Mouse (Mus musculus) liver, embryonic 15.5 days (tissue): ENCODE results near the gene Gm43738. TPM values are rescaled to one million over a fixed set of nuclear protein-coding genes. Genes with fewer than 3 reads are reported as not detected.
A peak's percentile ranks its signal among the peaks of the same experiment; 100 is the strongest.

Source experiments
- ATAC-seq: fragments of 200-750 bp; cut with Nextera tagmentation; 2 replicates; pipeline ENCODE4 v1.8.0; 2017; ENCODE audit warnings: moderate number of reproducible peaks, mild to moderate bottlenecking, moderate library complexity; ENCODE audit not compliant: insufficient read depth
- H3K27ac ChIP-seq: fragments of 300-500 bp; sonication (generic); replicated peaks from 2 replicates; pipeline ENCODE4 v1.5.1; 2015; ENCODE audit warnings: mild to moderate bottlenecking, inconsistent platforms
- H3K27me3 ChIP-seq: fragments of 300-500 bp; sonication (generic); 2 replicates; pipeline ENCODE4 v1.6.1; 2015; ENCODE audit warnings: mild to moderate bottlenecking, inconsistent platforms
- H3K36me3 ChIP-seq: fragments of 300-500 bp; sonication (generic); replicated peaks from 2 replicates; pipeline ENCODE4 v1.6.1; 2015; ENCODE audit warnings: moderate library complexity, mild to moderate bottlenecking, inconsistent platforms
- H3K4me1 ChIP-seq: fragments of 300-500 bp; sonication (generic); replicated peaks from 2 replicates; pipeline ENCODE4 v1.6.1; 2015; ENCODE audit warnings: inconsistent platforms
- H3K4me2 ChIP-seq: fragments of 300-500 bp; sonication (generic); 2 replicates; pipeline ENCODE4 v1.6.1; 2015; ENCODE audit warnings: moderate library complexity, mild to moderate bottlenecking, inconsistent platforms
- H3K4me3 ChIP-seq: fragments of 300-500 bp; sonication (generic); replicated peaks from 2 replicates; pipeline ENCODE4 v1.5.1; 2015; ENCODE audit warnings: mild to moderate bottlenecking, inconsistent platforms
- H3K9ac ChIP-seq: fragments of 300-500 bp; sonication (generic); 2 replicates; pipeline ENCODE4 v1.6.1; 2015; ENCODE audit warnings: moderate library complexity, mild to moderate bottlenecking, inconsistent platforms
- H3K9me3 ChIP-seq: fragments of 300-500 bp; sonication (generic); replicated peaks from 2 replicates; pipeline ENCODE4 v1.6.1; 2016; ENCODE audit warnings: inconsistent platforms
- WGBS: fragments of 180-500 bp; shearing (Covaris S2); methylation state at CpG from one replicate; pipeline ENCODE4 v1.1.7; 2015; ENCODE audit warnings: mixed read lengths; ENCODE audit not compliant: insufficient replicate concordance; 5-methylcytosine and 5-hydroxymethylcytosine counted together
- polyA plus RNA-seq: library from polyadenylated mRNA; unstranded; fragments of >200 nt; fragmentation: Nextera tagmentation; extraction: Ambion mirVana; gene quantifications from 2 replicates; pipeline ENCODE4 v1.2.1, GENCODE M21; 2015

Gene Gm43738
- polyA plus RNA-seq, 1 experiment from 2014 or later, result not detected

- ATAC-seq, result no peak
- no peaks in the 10 kb centered on the region for H3K9me3 ChIP-seq
- H3K9ac ChIP-seq, result peak overlapping the region; percentile 54; the same call in 1 of the 2 replicates
- H3K4me3 ChIP-seq, result peak overlapping the region; percentile 51
- H3K27me3 ChIP-seq, result no peaks in the 10 kb centered on the region
- WGBS, result 26% methylated on average over 4 of the region's 4 CpGs
- peak overlapping the region; percentile 74 for H3K4me2 ChIP-seq
- peaks cover 85% of the 10 kb centered on the region for H3K4me1 ChIP-seq
- H3K36me3 ChIP-seq, result no peaks in the 10 kb centered on the region
- H3K27ac ChIP-seq, result peak overlapping the region; percentile 90
These were observed 30.9 kb upstream of the Gm43738 start for GRCm38 (mm10) chr3:89131816-89132215.

DNA sequence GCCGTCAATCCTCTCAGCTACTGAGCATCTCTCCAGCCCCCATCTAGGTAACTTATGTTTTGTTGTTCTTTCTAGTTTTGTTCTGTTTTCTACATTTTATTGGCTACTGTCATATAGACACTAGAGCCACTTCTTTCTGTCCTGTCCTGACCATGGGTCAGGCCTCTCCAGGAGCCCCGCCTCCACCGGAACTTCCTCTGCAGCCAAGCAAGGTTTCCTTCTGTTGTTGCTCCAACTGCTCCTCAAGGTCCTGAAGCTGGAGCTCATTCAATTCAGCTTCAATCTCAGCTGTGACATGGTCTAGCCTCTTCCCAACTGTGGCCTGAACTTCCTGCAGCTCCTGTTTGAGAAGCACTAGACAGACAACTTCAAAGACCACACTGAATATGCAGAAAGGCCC is 29.0 kb upstream of the Gm43738 start:
- 91% methylated on average over 3 of the region's 3 CpGs for WGBS
- H3K4me1 ChIP-seq, result peaks cover 68% of the 10 kb centered on the region

GRCm38 (mm10) chr3:89125981-89126380 is 25.1 kb upstream of the Gm43738 start:
- Histone ChIP-seq H3K9ac (no peak overlapping the region), H3K4me1 (peaks cover 45% of the 10 kb centered on the region), H3K4me3 (no peak overlapping the region), H3K9me3 (no peaks in the 10 kb centered on the region), H3K36me3 (no peaks in the 10 kb centered on the region), H3K27me3 (no peaks in the 10 kb centered on the region), H3K27ac (no peak overlapping the region), H3K4me2 (no peak overlapping the region)
- 80% methylated on average over 3 of the region's 3 CpGs for WGBS
- no peak for ATAC-seq

More for the DNA sequence above, 29.0 kb upstream of the Gm43738 start:
- Histone ChIP-seq H3K36me3 (no peaks in the 10 kb centered on the region), H3K4me3 (no peak overlapping the region), H3K9me3 (no peaks in the 10 kb centered on the region), H3K9ac (no peak overlapping the region), H3K27me3 (no peaks in the 10 kb centered on the region), H3K4me2 (no peak overlapping the region), H3K27ac (0 out of 2 replicates have a peak overlapping the region, but pooled peaks have one; percentile 38)
- ATAC-seq, result no peak

GRCm38 (mm10) chr3:89124241-89124640 is 23.3 kb upstream of the Gm43738 start:
- Histone ChIP-seq H3K4me2 (no peak overlapping the region), H3K4me1 (peaks cover 28% of the 10 kb centered on the region), H3K27me3 (no peaks in the 10 kb centered on the region), H3K4me3 (no peak overlapping the region), H3K27ac (no peak overlapping the region; the same call in 1 of the 2 replicates), H3K36me3 (no peaks in the 10 kb centered on the region), H3K9ac (no peak overlapping the region), H3K9me3 (no peaks in the 10 kb centered on the region)
- no peak for ATAC-seq
- 52% methylated on average over 3 of the region's 3 CpGs for WGBS

DNA sequence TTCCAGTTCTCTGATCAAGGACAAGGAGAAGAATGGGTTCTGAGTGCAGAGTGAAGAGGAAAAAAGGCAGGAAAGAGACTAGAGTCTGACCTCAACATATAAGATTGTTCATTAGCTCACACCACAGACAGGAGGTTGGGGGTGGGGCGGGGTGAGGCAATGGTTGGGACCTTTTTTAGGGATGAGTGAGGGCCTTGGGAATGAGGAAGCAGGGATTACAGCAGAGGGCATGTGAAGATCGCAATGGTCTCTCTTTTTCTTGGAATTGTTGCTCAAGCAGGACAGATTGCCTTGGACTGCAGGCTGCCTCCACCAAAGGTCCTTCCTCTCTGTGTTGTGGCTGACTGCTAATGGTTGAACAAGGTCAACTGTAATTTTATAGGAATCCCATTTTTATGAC is 22.4 kb upstream of the Gm43738 start:
- Histone ChIP-seq H3K9ac (no peak overlapping the region), H3K36me3 (no peaks in the 10 kb centered on the region), H3K27me3 (no peaks in the 10 kb centered on the region), H3K4me2 (no peak overlapping the region), H3K9me3 (no peaks in the 10 kb centered on the region), H3K27ac (no peak overlapping the region), H3K4me1 (peaks cover 19% of the 10 kb centered on the region), H3K4me3 (no peak overlapping the region)
- ATAC-seq, result no peak
- 65% methylated on average over 2 of the region's 2 CpGs for WGBS

GRCm38 (mm10) chr3:89115522-89115921 is 14.6 kb upstream of the Gm43738 start:
- WGBS, result 0% methylated on average over 2 of the region's 2 CpGs
- H3K27me3 ChIP-seq, result no peaks in the 10 kb centered on the region
- H3K9ac ChIP-seq, result no peak overlapping the region
- no peak overlapping the region for H3K4me3 ChIP-seq
- H3K9me3 ChIP-seq, result no peaks in the 10 kb centered on the region
- peaks cover 31% of the 10 kb centered on the region for H3K4me1 ChIP-seq
- H3K27ac ChIP-seq, result no peak overlapping the region; the same call in 1 of the 2 replicates
- H3K36me3 ChIP-seq, result no peaks in the 10 kb centered on the region
- H3K4me2 ChIP-seq, result peak overlapping the region; percentile 36; the same call in 1 of the 2 replicates
- ATAC-seq, result peak; percentile 78

- 73% methylated on average over 4 of the region's 4 CpGs for WGBS
- Histone ChIP-seq H3K4me3 (no peak overlapping the region), H3K36me3 (no peaks in the 10 kb centered on the region), H3K4me2 (no peak overlapping the region), H3K9me3 (no peaks in the 10 kb centered on the region), H3K9ac (no peak overlapping the region), H3K27me3 (no peaks in the 10 kb centered on the region), H3K27ac (peak overlapping the region; percentile 49; the same call in 1 of the 2 replicates), H3K4me1 (peaks cover 31% of the 10 kb centered on the region)
- ATAC-seq, result peak; percentile 55; the same call in 1 of the 2 replicates
These were observed 12.2 kb upstream of the Gm43738 start for GRCm38 (mm10) chr3:89113058-89113457.

- no peak for ATAC-seq
- Histone ChIP-seq H3K4me1 (peaks cover 6% of the 10 kb centered on the region), H3K4me2 (no peak overlapping the region), H3K4me3 (no peak overlapping the region), H3K36me3 (no peaks in the 10 kb centered on the region), H3K9ac (no peak overlapping the region), H3K27me3 (no peaks in the 10 kb centered on the region), H3K27ac (no peak overlapping the region), H3K9me3 (no peaks in the 10 kb centered on the region)
- 48% methylated on average over 1 of the region's 1 CpGs for WGBS
These were observed 7.2 kb upstream of the Gm43738 start for GRCm38 (mm10) chr3:89108146-89108545.

GRCm38 (mm10) chr3:89107545-89107944 is 6.6 kb upstream of the Gm43738 start:
- Histone ChIP-seq H3K27ac (no peak overlapping the region), H3K27me3 (no peaks in the 10 kb centered on the region), H3K9ac (no peak overlapping the region), H3K4me2 (no peak overlapping the region), H3K36me3 (no peaks in the 10 kb centered on the region), H3K4me1 (peaks cover 12% of the 10 kb centered on the region), H3K4me3 (no peak overlapping the region), H3K9me3 (no peaks in the 10 kb centered on the region)
- WGBS, result 45% methylated on average over 3 of the region's 3 CpGs
- no peak for ATAC-seq

GRCm38 (mm10) chr3:89106881-89107280 is 6.0 kb upstream of the Gm43738 start:
- peaks cover 17% of the 10 kb centered on the region for H3K4me1 ChIP-seq
- H3K27ac ChIP-seq, result no peak overlapping the region
- H3K9ac ChIP-seq, result no peak overlapping the region
- no peaks in the 10 kb centered on the region for H3K27me3 ChIP-seq
- no peak overlapping the region for H3K4me2 ChIP-seq
- no peaks in the 10 kb centered on the region for H3K9me3 ChIP-seq
- no peak overlapping the region for H3K4me3 ChIP-seq
- H3K36me3 ChIP-seq, result no peaks in the 10 kb centered on the region
- ATAC-seq, result no peak

- no peak overlapping the region for H3K4me2 ChIP-seq
- H3K27ac ChIP-seq, result peak overlapping the region; percentile 82
- H3K4me1 ChIP-seq, result peaks cover 47% of the 10 kb centered on the region
- no peak overlapping the region for H3K9ac ChIP-seq
- no peak overlapping the region for H3K4me3 ChIP-seq
- H3K9me3 ChIP-seq, result no peaks in the 10 kb centered on the region
- 42% methylated on average over 4 of the region's 4 CpGs for WGBS
- H3K27me3 ChIP-seq, result no peaks in the 10 kb centered on the region
- no peak for ATAC-seq
- peaks cover 22% of the 10 kb centered on the region for H3K36me3 ChIP-seq
These were observed 2.3 kb upstream of the Gm43738 start for GRCm38 (mm10) chr3:89103291-89103595.

DNA sequence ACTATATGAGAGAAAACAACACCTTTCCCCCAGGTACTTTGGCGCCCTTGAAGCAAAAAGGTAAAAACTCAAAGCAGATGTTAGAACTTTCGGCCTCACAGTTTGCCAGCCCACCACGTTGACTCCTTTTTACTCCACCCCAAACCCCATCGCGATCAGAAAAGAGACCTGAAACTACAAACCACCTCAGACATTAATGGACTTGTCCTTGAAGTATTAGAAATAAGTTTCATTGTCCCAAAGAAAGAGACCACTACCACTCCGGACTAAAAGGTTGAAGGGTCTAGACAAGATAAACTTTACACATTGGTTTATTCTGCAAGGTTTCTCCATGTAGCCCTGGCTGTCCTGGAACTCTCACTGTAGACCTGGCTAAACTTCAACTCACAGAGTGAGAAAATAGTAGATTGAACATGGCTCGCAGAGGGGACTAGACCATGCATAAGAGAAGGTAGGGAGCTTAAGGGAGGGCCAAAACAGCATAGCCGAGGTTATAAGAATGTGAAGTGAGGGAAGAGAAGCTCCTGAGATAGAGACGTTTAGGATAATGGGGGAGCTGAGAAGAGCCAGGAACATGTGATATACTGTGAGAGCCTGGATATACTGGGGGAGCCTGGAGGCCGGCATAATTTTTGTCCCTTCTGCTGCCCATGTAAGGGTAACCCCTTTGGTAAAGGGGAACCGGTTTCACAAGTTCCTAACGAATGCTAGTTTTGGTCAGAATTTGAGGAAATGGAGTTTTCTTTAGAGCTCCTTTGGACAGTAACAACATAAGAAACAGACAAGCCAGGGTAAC is 1.8 kb upstream of the Gm43738 start:
- Histone ChIP-seq H3K4me1 (peaks cover 47% of the 10 kb centered on the region), H3K27ac (peak overlapping the region; percentile 82), H3K36me3 (peaks cover 28% of the 10 kb centered on the region), H3K9me3 (no peaks in the 10 kb centered on the region), H3K9ac (peak overlapping the region; percentile 51), H3K4me3 (peak overlapping the region; percentile 72), H3K27me3 (no peaks in the 10 kb centered on the region), H3K4me2 (peak overlapping the region; percentile 84)
- ATAC-seq, result no peak
- WGBS, result 48% methylated on average over 12 of the region's 12 CpGs
